17 mouse cellular contexts compared by ENCODE assay signal in genomic region chr17:65105622-65106021, GRCm38 (mm10).
"Had no signal": no experiment of that assay in that cellular context is flagged by ENCODE, and none has a peak within 500 bp of the region (broad histone marks: within the 10 kb centered on the region; RNA-seq: fewer than 3 reads in every experiment).

No protein-coding gene starts in this region.

- H3K4me2 ChIP-seq: lung, embryonic 15.5 days; midbrain, embryonic 11.5 days; midbrain, embryonic 13.5 days; midbrain, embryonic 15.5 days; neural tube, embryonic 12.5 days; stomach, embryonic 15.5 days had no signal

- H3K9ac ChIP-seq: lung, embryonic 15.5 days; midbrain, embryonic 13.5 days; midbrain, embryonic 15.5 days; neural tube, embryonic 12.5 days; stomach, embryonic 15.5 days had no signal

- H3K27ac ChIP-seq: lung, embryonic 15.5 days; macrophage; midbrain, embryonic 13.5 days; midbrain, embryonic 15.5 days; neural tube, embryonic 12.5 days; stomach, embryonic 15.5 days; stomach, postnatal 0 days had no signal

- ATAC-seq: lung, postnatal 0 days; midbrain, embryonic 13.5 days; midbrain, embryonic 15.5 days had no signal

- DNase-seq: lung, adult 2 months; lung, postnatal 14 days; lung, postnatal 36 days; right cerebral cortex, postnatal 14 days; thymus, adult 18-20 months; thymus, postnatal 14 days; thymus, postnatal 36 days had no signal

- H3K36me3 ChIP-seq: lung, embryonic 15.5 days; midbrain, embryonic 13.5 days; midbrain, embryonic 15.5 days; neural tube, embryonic 12.5 days; stomach, embryonic 15.5 days had no signal

- H3K9me3 ChIP-seq: lung, embryonic 15.5 days; midbrain, embryonic 13.5 days; midbrain, embryonic 15.5 days; neural tube, embryonic 12.5 days; stomach, embryonic 15.5 days had no signal

- H3K4me1 ChIP-seq: lung, embryonic 15.5 days; megakaryocyte, embryonic 14.5 days; midbrain, embryonic 13.5 days; midbrain, embryonic 15.5 days; neural tube, embryonic 12.5 days; stomach, embryonic 15.5 days had no signal

- H3K4me3 ChIP-seq: lung, embryonic 15.5 days; megakaryocyte, embryonic 14.5 days; midbrain, embryonic 13.5 days; midbrain, embryonic 15.5 days; neural tube, embryonic 12.5 days; stomach, embryonic 15.5 days had no signal

- H3K27me3 ChIP-seq: lung, embryonic 15.5 days; megakaryocyte, embryonic 14.5 days; midbrain, embryonic 13.5 days; midbrain, embryonic 15.5 days; neural tube, embryonic 12.5 days; stomach, embryonic 15.5 days had no signal
